Mouse (Mus musculus) kidney, adult 2 months (tissue): Measurements from ENCODE around the gene Psmc3ip. TPM values are rescaled to one million over a fixed set of nuclear protein-coding genes. Genes with fewer than 3 reads are reported as not detected.

ENCODE experiments used
- DNase-seq: peaks from one replicate; pipeline ENCODE4 v3.0.0; 2021
- H3K27ac ChIP-seq: fragments of 200-500 bp; 2 replicates; pipeline ENCODE4 v1.5.1; 2012; ENCODE audit warnings: low read depth, low read length, control low read depth, inconsistent platforms; ENCODE audit not compliant: insufficient read depth
- H3K27me3 ChIP-seq: fragments of 200-500 bp; replicated peaks from 2 replicates; pipeline ENCODE4 v1.6.1; 2012; ENCODE audit warnings: mild to moderate bottlenecking, moderate library complexity, low read length, inconsistent platforms; ENCODE audit not compliant: control insufficient read depth, insufficient read depth
- H3K36me3 ChIP-seq: fragments of 200-500 bp; 2 replicates; pipeline ENCODE4 v1.6.1; 2012; ENCODE audit warnings: mild to moderate bottlenecking, moderate library complexity, low read length, inconsistent platforms; ENCODE audit not compliant: control insufficient read depth, insufficient read depth
- H3K4me1 ChIP-seq: fragments of 200-500 bp; 2 replicates; pipeline ENCODE4 v1.6.1; 2011; ENCODE audit warnings: low read length; ENCODE audit not compliant: control insufficient read depth, insufficient read depth
- H3K4me3 ChIP-seq: fragments of 200-500 bp; 2 replicates; pipeline ENCODE4 v1.5.1; 2011; ENCODE audit warnings: mild to moderate bottlenecking, low read depth, low read length, control low read depth; ENCODE audit not compliant: insufficient read depth
- CTCF ChIP-seq: fragments of 200-500 bp; conservative IDR thresholded peaks from 2 replicates; pipeline ENCODE4 v1.5.1; 2011; ENCODE audit warnings: low read depth, mild to moderate bottlenecking, control low read depth, low read length, moderate library complexity, mixed read lengths; ENCODE audit not compliant: insufficient read depth, insufficient read length
- POLR2A ChIP-seq: fragments of 200-500 bp; IDR thresholded peaks from one replicate; pipeline ENCODE4 v1.6.1; 2011; ENCODE audit warnings: low read depth, low read length, control low read depth
- WGBS: fragments of 180-500 bp; shearing (Covaris S2); methylation state at CpG from one replicate; pipeline ENCODE4 v1.1.7; 2018; 5-methylcytosine and 5-hydroxymethylcytosine counted together
- polyA plus RNA-seq: library from polyadenylated mRNA; depleted of rRNA; stranded (reverse); fragments of >200 nt; gene quantifications from 2 replicates; pipeline ENCODE4 v1.2.3, GENCODE M21; 2012; rRNA removed

Gene Psmc3ip
- polyA plus RNA-seq, 1 experiment: 1.9 TPM

DNA sequence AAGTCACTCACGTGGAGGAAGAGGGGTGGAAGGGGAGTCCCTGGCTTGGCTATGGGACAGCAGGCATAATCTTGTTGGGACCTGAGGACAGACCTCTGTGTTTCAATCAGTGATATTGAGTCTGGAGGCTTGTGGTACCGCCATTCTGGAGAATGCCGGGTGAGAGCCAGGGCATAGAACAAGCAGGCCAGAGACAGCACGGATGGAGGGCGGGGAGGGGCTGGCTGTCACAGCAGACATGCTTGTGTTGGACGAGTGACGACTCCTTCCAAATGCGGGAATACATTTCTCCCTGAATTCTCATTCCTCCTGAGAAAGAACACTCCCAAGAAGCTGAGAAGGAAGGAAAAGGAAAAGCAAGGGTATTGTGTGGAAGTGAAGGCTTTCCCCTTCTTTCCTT, 43.6 kb downstream of the Psmc3ip start:
- no peak overlapping the region for H3K4me3 ChIP-seq
- H3K36me3 ChIP-seq: peaks cover 3% of the 10 kb centered on the region
- H3K27ac ChIP-seq: no peak overlapping the region
- no peak for DNase-seq
- no peaks in the 10 kb centered on the region for H3K4me1 ChIP-seq
- TF ChIP-seq CTCF (no peak), POLR2A (no peak)
- H3K27me3 ChIP-seq: no peaks in the 10 kb centered on the region
- 84% methylated on average over 8 of the region's 8 CpGs for WGBS

DNA sequence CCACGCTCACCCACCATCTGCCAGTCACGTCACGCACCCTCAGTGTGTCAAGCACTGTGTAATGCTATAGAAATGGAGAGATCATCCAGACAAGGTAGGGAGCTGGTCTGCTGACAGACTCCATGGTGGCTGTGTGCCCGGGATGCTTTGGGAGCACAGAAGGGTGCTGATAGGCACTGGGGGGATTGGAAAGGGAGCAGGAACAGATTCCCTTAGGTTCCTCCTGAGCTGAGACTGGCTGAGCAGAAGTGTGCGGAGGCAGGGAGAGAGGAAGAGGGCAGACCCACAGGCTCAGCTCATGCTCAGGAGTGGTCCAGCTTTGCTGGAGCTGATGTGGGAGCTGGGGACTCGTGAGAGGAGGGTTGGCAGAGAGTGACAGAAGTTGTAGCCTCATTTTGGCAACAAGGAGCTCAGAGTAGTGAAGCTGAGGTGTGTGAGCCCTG, 44.2 kb downstream of the Psmc3ip start:
- 91% methylated on average over 6 of the region's 6 CpGs for WGBS
- no peak for DNase-seq
- Histone ChIP-seq H3K27me3 (no peaks in the 10 kb centered on the region), H3K4me3 (no peak overlapping the region), H3K27ac (no peak overlapping the region), H3K4me1 (no peaks in the 10 kb centered on the region), H3K36me3 (peaks cover 3% of the 10 kb centered on the region)
- no peak for TF ChIP-seq POLR2A
- no peak for TF ChIP-seq CTCF

DNA sequence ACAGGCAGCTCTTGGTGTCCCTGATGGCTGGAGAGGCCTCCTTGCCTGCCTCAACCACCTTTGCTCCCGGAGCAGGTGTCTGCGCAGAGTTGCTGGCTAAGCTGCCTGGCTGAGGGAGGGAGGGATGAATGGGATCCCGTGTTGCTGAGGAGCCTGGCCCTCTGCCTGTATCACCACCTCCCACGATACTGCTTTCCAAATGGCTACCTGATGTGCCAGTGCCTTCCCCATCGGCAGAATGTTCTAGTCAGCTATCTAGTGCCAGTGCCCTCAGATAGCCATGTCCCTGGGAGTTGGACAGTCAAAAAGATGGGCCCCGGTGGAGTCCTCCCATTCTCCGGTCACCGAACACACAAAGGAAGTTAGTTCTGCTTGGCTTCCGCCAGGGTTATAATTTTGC, 44.9 kb downstream of the Psmc3ip start:
- TF ChIP-seq CTCF: no peak
- TF ChIP-seq POLR2A: no peak
- no peak overlapping the region for H3K27ac ChIP-seq
- 72% methylated on average over 9 of the region's 9 CpGs for WGBS

DNA sequence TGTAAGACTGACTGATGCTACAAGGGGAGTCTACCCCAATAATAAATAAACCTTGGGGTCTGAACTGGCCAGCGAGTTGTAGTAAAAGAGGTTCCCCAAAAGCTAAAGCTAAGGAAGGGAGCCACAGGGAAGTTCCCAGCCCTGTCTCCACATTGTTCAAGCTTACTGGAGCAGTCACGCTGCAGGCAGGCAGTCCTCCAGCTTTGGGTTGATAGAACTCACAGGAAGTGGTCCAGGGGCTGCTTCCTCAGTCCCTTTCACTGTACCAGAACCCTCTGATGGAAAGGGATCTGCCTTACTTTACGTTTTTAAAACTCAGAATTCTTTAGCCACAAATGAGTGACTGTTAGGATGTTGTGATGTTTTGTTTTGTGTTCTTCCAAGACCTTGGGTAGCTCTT, 47.7 kb downstream of the Psmc3ip start:
- H3K27ac ChIP-seq: no peak overlapping the region
- TF ChIP-seq CTCF (no peak), POLR2A (no peak)
- H3K4me3 ChIP-seq: no peak overlapping the region
- H3K27me3 ChIP-seq: no peaks in the 10 kb centered on the region
- peaks cover 5% of the 10 kb centered on the region for H3K36me3 ChIP-seq
- DNase-seq: no peak
- 81% methylated on average over 3 of the region's 3 CpGs for WGBS
- H3K4me1 ChIP-seq: no peaks in the 10 kb centered on the region

More for the DNA sequence above, 44.9 kb downstream of the Psmc3ip start:
- Histone ChIP-seq H3K4me1 (no peaks in the 10 kb centered on the region), H3K4me3 (no peak overlapping the region), H3K36me3 (peaks cover 3% of the 10 kb centered on the region), H3K27me3 (no peaks in the 10 kb centered on the region)
- DNase-seq: no peak

DNA sequence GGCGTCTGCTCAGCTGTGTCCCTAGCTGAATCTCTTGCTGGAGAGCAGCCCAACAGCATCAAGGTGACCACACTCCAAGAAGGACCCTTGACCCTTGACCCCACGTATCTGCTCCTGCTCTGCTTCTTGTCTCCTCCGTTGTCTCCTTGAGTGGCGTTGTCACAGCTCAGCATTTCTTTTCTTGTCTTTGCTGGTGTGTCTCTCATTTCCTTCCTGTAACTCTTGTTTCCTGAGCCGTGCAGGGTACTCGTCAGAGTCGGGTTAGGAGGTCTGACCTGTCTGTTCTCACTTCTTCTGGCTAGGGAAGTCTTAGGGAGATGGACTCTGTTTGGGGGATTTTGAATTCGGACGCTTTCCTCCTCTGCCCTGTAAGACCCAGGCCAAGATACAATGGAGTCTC, 48.8 kb downstream of the Psmc3ip start:
- Histone ChIP-seq H3K4me1 (no peaks in the 10 kb centered on the region), H3K36me3 (peaks cover 5% of the 10 kb centered on the region), H3K27ac (no peak overlapping the region), H3K4me3 (no peak overlapping the region), H3K27me3 (no peaks in the 10 kb centered on the region)
- no peak for DNase-seq
- 47% methylated on average over 9 of the region's 9 CpGs for WGBS
- TF ChIP-seq POLR2A (no peak), CTCF (no peak)

DNA sequence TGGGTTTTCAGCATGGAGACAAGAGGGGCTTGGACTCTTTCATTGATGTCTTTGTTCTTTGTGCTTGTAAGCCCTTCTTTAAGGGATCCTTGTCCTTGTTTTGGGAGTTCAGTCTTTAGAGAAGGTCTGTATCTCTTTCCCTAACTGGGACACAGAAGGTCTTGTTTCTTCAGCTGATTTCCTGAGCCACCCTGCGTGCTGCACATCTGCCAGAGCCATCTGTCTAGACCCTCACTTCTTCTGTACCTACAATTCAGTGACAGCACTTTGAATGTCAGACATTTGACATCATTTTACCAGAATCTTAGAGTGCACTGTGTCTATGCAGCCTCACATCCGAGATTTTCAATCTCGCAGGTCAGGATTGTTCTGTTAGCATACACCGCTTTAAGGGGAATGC, 49.4 kb downstream of the Psmc3ip start:
- DNase-seq: no peak
- TF ChIP-seq CTCF (no peak), POLR2A (no peak)
- Histone ChIP-seq H3K4me1 (no peaks in the 10 kb centered on the region), H3K36me3 (peaks cover 5% of the 10 kb centered on the region), H3K27me3 (no peaks in the 10 kb centered on the region), H3K4me3 (no peak overlapping the region), H3K27ac (no peak overlapping the region)
- 92% methylated on average over 4 of the region's 4 CpGs for WGBS

Other genes starting within 250 kb of the Psmc3ip start
- 23.2 and 24.0 TPM in 2 replicates for gene Stat5b, start 244.7 kb downstream of the Psmc3ip start, polyA plus RNA-seq
- gene Stat5a, start 236.1 kb downstream of the Psmc3ip start, polyA plus RNA-seq: 15.8 and 16.6 TPM in 2 replicates
- gene Stat3, start 155.9 kb downstream of the Psmc3ip start, polyA plus RNA-seq: 55.5 and 57.2 TPM in 2 replicates
- 32.1 and 35.0 TPM in 2 replicates for gene Cavin1, start 124.5 kb downstream of the Psmc3ip start, polyA plus RNA-seq
- 48.4 and 54.0 TPM in 2 replicates for gene Atp6v0a1, start 86.0 kb downstream of the Psmc3ip start, polyA plus RNA-seq
- gene Naglu, start 25.4 kb downstream of the Psmc3ip start, polyA plus RNA-seq: 50.6 and 60.6 TPM in 2 replicates
- gene Hsd17b1, start 17.0 kb downstream of the Psmc3ip start, polyA plus RNA-seq: 0.44 and 0.83 TPM in 2 replicates
- 154 and 200 TPM in 2 replicates for gene Coasy, start 12.9 kb downstream of the Psmc3ip start, polyA plus RNA-seq
- 56.9 and 67.9 TPM in 2 replicates for gene Mlx, start 8.2 kb downstream of the Psmc3ip start, polyA plus RNA-seq
- 60.0 and 65.2 TPM in 2 replicates for gene Retreg3, start 24.5 kb upstream of the Psmc3ip start, polyA plus RNA-seq
- gene Tubg1, start 24.5 kb upstream of the Psmc3ip start, polyA plus RNA-seq: 14.1 and 19.2 TPM in 2 replicates
- 1.4 and 1.8 TPM in 2 replicates for gene Tubg2, start 60.5 kb upstream of the Psmc3ip start, polyA plus RNA-seq
- gene Cntnap1, start 75.1 kb upstream of the Psmc3ip start, polyA plus RNA-seq: 3.4 and 3.6 TPM in 2 replicates
- gene Plekhh3, start 75.9 kb upstream of the Psmc3ip start, polyA plus RNA-seq: 19.3 and 22.7 TPM in 2 replicates
- gene Ccr10, start 80.0 kb upstream of the Psmc3ip start, polyA plus RNA-seq: 0.33 and 0.34 TPM in 2 replicates
- gene Ezh1, start 131.0 kb upstream of the Psmc3ip start, polyA plus RNA-seq: 44.8 and 48.5 TPM in 2 replicates
- gene Ramp2, start 150.6 kb upstream of the Psmc3ip start, polyA plus RNA-seq: 75.9 and 86.6 TPM in 2 replicates
- 112 and 116 TPM in 2 replicates for gene Vps25, start 158.3 kb upstream of the Psmc3ip start, polyA plus RNA-seq
- gene Wnk4, start 165.1 kb upstream of the Psmc3ip start, polyA plus RNA-seq: 134 and 160 TPM in 2 replicates
- gene Cntd1, start 183.6 kb upstream of the Psmc3ip start, polyA plus RNA-seq: 1.3 and 1.6 TPM in 2 replicates
- 540 and 572 TPM in 2 replicates for gene Coa3, start 183.7 kb upstream of the Psmc3ip start, polyA plus RNA-seq
- 61.9 and 89.5 TPM in 2 replicates for gene Becn1, start 206.8 kb upstream of the Psmc3ip start, polyA plus RNA-seq
- gene Psme3, start 220.8 kb upstream of the Psmc3ip start, polyA plus RNA-seq: 61.6 and 75.5 TPM in 2 replicates
- 2.6 and 3.1 TPM in 2 replicates for gene Aoc2, start 229.6 kb upstream of the Psmc3ip start, polyA plus RNA-seq
- gene Aoc3, start 235.2 kb upstream of the Psmc3ip start, polyA plus RNA-seq: 12.5 and 14.8 TPM in 2 replicates